9 mouse cellular contexts compared by ENCODE assay signal in genomic region chr3:95124246-95124645, GRCm38 (mm10). TPM values are rescaled to one million over a fixed set of nuclear protein-coding genes. Genes with fewer than 3 reads are reported as not detected.
DNase-seq lines count a peak whose midpoint lies in the region; ATAC-seq and TF ChIP-seq lines count a peak whose summit lies in the region.
"Had no signal": no experiment of that assay in that cellular context is flagged by ENCODE, and none has a peak within 500 bp of the region (broad histone marks: within the 10 kb centered on the region; RNA-seq: fewer than 3 reads in every experiment).

TSS of gene Tmod4 (plus strand) at chr3:95124476.

- H3K27me3 ChIP-seq in kidney, embryonic 15.5 days = no peaks in the 10 kb centered on the region
- no peaks in the 10 kb centered on the region for H3K27me3 ChIP-seq in heart, embryonic 12.5 days (replicated peaks)
- no peaks in the 10 kb centered on the region for H3K27me3 ChIP-seq in liver, embryonic 14.5 days (ENCODE audit: control insufficient read depth, insufficient read depth, low read length)
- H3K27me3 ChIP-seq: midbrain, embryonic 12.5 days had no signal

- peak within 1 kb of the TSS; percentile 45; the same call in 1 of the 2 replicates for H3K27ac ChIP-seq in kidney, embryonic 15.5 days
- peak within 1 kb of the TSS; percentile 22; the same call in 1 of the 2 replicates for H3K27ac ChIP-seq in heart, embryonic 12.5 days (ENCODE audit: poor library complexity, severe bottlenecking)
- no peak within 1 kb of the TSS for H3K27ac ChIP-seq in liver, embryonic 14.5 days
- H3K27ac ChIP-seq: midbrain, embryonic 12.5 days had no signal

- ATAC-seq in kidney, embryonic 15.5 days (replicated peaks; ENCODE audit: low FRiP score) = peak; percentile 45; the same call in 1 of the 2 replicates
- ATAC-seq in heart, embryonic 12.5 days (ENCODE audit: insufficient number of reproducible peaks, low FRiP score) = no peak; the same call in 1 of the 2 replicates
- ATAC-seq in liver, embryonic 14.5 days (ENCODE audit: insufficient read depth) = no peak

- WGBS in kidney, embryonic 15.5 days = 41% methylated on average over 6 of the region's 6 CpGs
- WGBS in heart, embryonic 12.5 days = 53% methylated on average over 6 of the region's 6 CpGs
- 64% methylated on average over 6 of the region's 6 CpGs for WGBS in liver, embryonic 14.5 days (ENCODE audit: insufficient replicate concordance)

- H3K9ac ChIP-seq in kidney, embryonic 15.5 days = no peak within 1 kb of the TSS
- 0 out of 2 replicates have a peak within 1 kb of the TSS, but pooled peaks have one; percentile 8 for H3K9ac ChIP-seq in heart, embryonic 12.5 days
- no peak within 1 kb of the TSS for H3K9ac ChIP-seq in liver, embryonic 14.5 days (replicated peaks)
- H3K9ac ChIP-seq: midbrain, embryonic 12.5 days had no signal

- no peak within 1 kb of the TSS for H3K4me3 ChIP-seq in kidney, embryonic 15.5 days (replicated peaks)
- no peak within 1 kb of the TSS for H3K4me3 ChIP-seq in heart, embryonic 12.5 days
- no peak within 1 kb of the TSS for H3K4me3 ChIP-seq in liver, embryonic 14.5 days (ENCODE audit: insufficient read depth in 1 of 2, low read depth in 2 of 2, low read length in 2 of 2)
- H3K4me3 ChIP-seq: midbrain, embryonic 12.5 days had no signal

- no peak for TF ChIP-seq EP300 in liver, embryonic 14.5 days (IDR thresholded peaks at IDR 0.05; ENCODE audit: low read depth)

- TF ChIP-seq CTCF in brain, embryonic 14.5 days (IDR thresholded peaks at IDR 0.05; ENCODE audit: borderline replicate concordance, extremely low read depth, insufficient read depth, insufficient read length) = peak; percentile 64; the same call in 1 of the 2 replicates
- peak; percentile 66 for TF ChIP-seq CTCF in liver, embryonic 14.5 days (IDR thresholded peaks at IDR 0.05; ENCODE audit: low read depth)

- no peak within 1 kb of the TSS for H3K4me2 ChIP-seq in kidney, embryonic 15.5 days
- H3K4me2 ChIP-seq in heart, embryonic 12.5 days = no peak within 1 kb of the TSS
- H3K4me2 ChIP-seq in liver, embryonic 14.5 days (ENCODE audit: low read depth) = no peak within 1 kb of the TSS
- H3K4me2 ChIP-seq: midbrain, embryonic 12.5 days had no signal

- no peaks in the 10 kb centered on the region for H3K9me3 ChIP-seq in kidney, embryonic 15.5 days (replicated peaks)
- H3K9me3 ChIP-seq in heart, embryonic 12.5 days (replicated peaks) = no peaks in the 10 kb centered on the region
- no peaks in the 10 kb centered on the region for H3K9me3 ChIP-seq in liver, embryonic 14.5 days (ENCODE audit: control insufficient read depth, low read length)
- H3K9me3 ChIP-seq: midbrain, embryonic 12.5 days had no signal

- no peak for DNase-seq in kidney, adult 8-10 months
- DNase-seq in brain, embryonic 14.5 days (ENCODE audit: low read depth) = peak; percentile 22
- no peak for DNase-seq in liver, embryonic 14.5 days (ENCODE audit: low read depth in 3 of 3, low spot score in 3 of 3)
- no peak for DNase-seq in urinary bladder, adult 2 months (ENCODE audit: low spot score)
- no peak for DNase-seq in cerebellum, adult 8-10 months
- no peak for DNase-seq in layer of hippocampus, adult 11-12 months (ENCODE audit: low spot score)

- peaks cover 44% of the 10 kb centered on the region for H3K36me3 ChIP-seq in kidney, embryonic 15.5 days
- peaks cover 40% of the 10 kb centered on the region for H3K36me3 ChIP-seq in heart, embryonic 12.5 days
- peaks cover 13% of the 10 kb centered on the region for H3K36me3 ChIP-seq in liver, embryonic 14.5 days (replicated peaks; ENCODE audit: control insufficient read depth, insufficient read depth, low read depth)

- peaks cover 24% of the 10 kb centered on the region for H3K4me1 ChIP-seq in kidney, embryonic 15.5 days
- H3K4me1 ChIP-seq in heart, embryonic 12.5 days (replicated peaks) = peaks cover 14% of the 10 kb centered on the region
- H3K4me1 ChIP-seq in liver, embryonic 14.5 days (replicated peaks; ENCODE audit: control insufficient read depth in 2 of 2, insufficient read depth in 2 of 2, low read length in 1 of 2) = no peaks in the 10 kb centered on the region

- no peak for TF ChIP-seq POLR2A in brain, embryonic 14.5 days (IDR thresholded peaks at IDR 0.05; ENCODE audit: borderline replicate concordance, extremely low read depth, insufficient read depth, insufficient read length, poor library complexity, severe bottlenecking)

RNA-seq across cellular contexts. Expression of gene Tmod4, which starts in this region (rescaled TPM):
- polyA plus RNA-seq in kidney, embryonic 15.5 days (2015; fragmentation: Nextera tagmentation; extraction: Ambion mirVana) = 0.93 and 1.9 TPM in 2 replicates
- polyA plus RNA-seq in brain, embryonic 14.5 days (2012; rRNA removed) = 1.5 and 2.1 TPM in 2 replicates
- 0.59 and 0.69 TPM in 2 replicates for polyA plus RNA-seq in heart, embryonic 12.5 days (2016; fragmentation: Nextera tagmentation; extraction: Ambion mirVana)
- polyA plus RNA-seq in liver, embryonic 14.5 days (2012; rRNA removed) = 0.11 and 0.32 TPM in 2 replicates
- polyA plus RNA-seq in liver, embryonic 14.5 days (2014; fragmentation: Nextera tagmentation; extraction: Ambion mirVana) = 0.15 and 0.23 TPM in 2 replicates
- polyA plus RNA-seq in urinary bladder, adult 2 months (2012; rRNA removed) = 1.2 and 1.5 TPM in 2 replicates
